Mouse (Mus musculus) ovary, adult 18-20 months (tissue): Measurements from ENCODE around the gene Serpinb9g.
"Not testable (repeated sequence)": the region's sequence is repeated elsewhere in the genome, so short reads cannot be mapped to it uniquely, and the experiment has no call there.

ENCODE experiments used
- DNase-seq: peaks from one replicate; pipeline ENCODE4 v3.0.0; 2022; ENCODE audit warnings: low spot score, mixed read lengths

The Serpinb9g gene

GRCm38 (mm10) chr13:33484490-33484889, at the start of gene Serpinb9g:
Gene Serpinb9g (plus strand): TSS chr13:33484790.
- not testable (repeated sequence) for DNase-seq

- not testable (repeated sequence) for DNase-seq
Observed at GRCm38 (mm10) chr13:33483872-33484271, 718 bp upstream of the Serpinb9g start.

GRCm38 (mm10) chr13:33524629-33525028, 40.0 kb downstream of the Serpinb9g start:
- no peak for DNase-seq

GRCm38 (mm10) chr13:33532814-33533213, 48.2 kb downstream of the Serpinb9g start:
- DNase-seq = no peak
